Mouse (Mus musculus) heart, postnatal 4 days (tissue): ENCODE measurements at regions not wholly inside any gene's neighbourhood (a gene's known extent, or its start where the extent isn't known, plus 50 kb on each side); places are given as distances from the start of the nearest gene placed in this dataset.
"Not testable (repeated sequence)": the region's sequence is repeated elsewhere in the genome, so short reads cannot be mapped to it uniquely, and the experiment has no call there.

Experiments
- DNase-seq: peaks from one replicate; pipeline ENCODE4 v3.0.0; 2021

DNA sequence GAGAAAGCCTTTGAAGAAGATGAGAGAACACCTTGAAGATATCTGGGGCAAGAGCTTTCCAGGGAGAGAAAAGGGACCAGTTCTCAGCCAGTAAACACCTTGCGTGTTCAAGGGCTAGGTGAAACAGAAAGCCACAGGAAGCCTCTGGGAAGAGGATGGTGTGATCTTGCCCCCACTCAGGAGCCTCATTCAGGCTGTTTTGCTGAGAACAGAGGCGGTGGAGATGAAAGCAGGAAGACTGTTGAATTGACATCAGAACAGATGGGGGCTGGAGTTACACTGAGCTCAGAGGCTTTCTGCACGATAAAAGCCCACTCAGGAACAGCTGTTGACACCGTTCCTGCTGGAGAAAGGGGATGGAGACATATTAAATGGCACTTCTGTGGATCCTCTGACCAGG lies 262.5 kb downstream of the Dad1 start:
- DNase-seq = no peak

GRCm38 (mm10) chr14:53980771-53981170 lies 273.1 kb downstream of the Dad1 start:
- DNase-seq = no peak

DNA sequence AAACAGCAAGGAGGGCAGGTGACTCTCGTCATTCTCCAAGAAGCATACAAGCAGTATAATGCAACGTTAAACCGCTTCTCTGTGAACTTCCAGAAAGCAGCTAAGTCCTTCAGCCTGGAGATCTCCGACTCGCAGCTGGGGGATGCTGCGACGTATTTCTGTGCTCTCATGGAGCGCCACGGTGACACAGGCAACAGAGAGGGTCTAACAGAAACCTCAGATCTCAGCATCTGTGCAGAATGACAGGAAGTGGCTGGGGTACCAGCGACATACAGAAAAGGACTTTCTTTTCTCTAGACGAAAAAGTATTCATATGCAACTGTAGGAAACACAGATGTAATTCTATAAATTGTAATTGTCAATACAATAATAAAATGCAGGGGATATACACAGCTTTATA lies 292.5 kb downstream of the Dad1 start:
- DNase-seq = not testable (repeated sequence)

DNA sequence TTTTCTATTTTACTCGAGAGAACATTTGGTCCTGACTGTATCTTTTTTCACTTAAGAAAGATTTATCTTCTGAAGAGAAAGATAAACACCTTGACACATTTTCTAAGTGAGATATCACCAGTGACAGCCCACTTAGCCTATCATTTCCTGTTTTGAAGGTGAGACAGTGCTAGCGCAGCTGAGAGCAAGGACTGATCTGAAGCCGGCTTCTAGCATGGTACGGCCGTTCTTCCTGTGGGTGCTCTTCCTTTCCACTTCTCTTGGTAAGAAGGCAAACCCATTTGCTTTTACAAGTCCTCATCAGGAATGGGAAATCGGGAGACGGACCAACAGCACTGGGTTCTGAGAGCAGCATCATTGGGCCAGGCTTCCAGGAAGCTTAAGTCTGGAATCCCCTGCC lies 293.1 kb downstream of the Dad1 start:
- no peak for DNase-seq

- peak; percentile 82 for DNase-seq
These were observed 318.1 kb downstream of the Dad1 start for GRCm38 (mm10) chr14:53935791-53936231.

GRCm38 (mm10) chr14:53935336-53935735 lies 318.6 kb downstream of the Dad1 start:
- DNase-seq = peak; percentile 72

DNA sequence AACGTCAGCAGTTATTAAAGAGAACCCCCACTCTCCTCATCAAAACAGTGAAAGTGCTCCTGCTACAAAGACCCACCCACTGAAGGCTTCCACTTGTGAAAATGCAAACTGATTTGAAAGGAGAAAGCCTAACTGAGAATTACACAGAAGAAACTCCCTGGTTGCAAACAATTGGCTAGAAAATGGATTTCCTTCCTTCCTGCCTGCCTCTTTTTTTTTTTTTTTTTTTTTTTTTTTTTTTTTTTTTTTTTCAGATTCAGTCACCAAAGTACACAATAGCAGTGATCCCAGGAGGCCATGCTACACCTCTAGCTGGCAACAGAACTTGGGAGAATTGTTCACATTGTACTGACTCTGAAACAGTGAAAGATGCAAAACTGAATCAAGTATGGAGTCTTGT lies 343.0 kb downstream of the Dad1 start:
- no peak for DNase-seq

DNA sequence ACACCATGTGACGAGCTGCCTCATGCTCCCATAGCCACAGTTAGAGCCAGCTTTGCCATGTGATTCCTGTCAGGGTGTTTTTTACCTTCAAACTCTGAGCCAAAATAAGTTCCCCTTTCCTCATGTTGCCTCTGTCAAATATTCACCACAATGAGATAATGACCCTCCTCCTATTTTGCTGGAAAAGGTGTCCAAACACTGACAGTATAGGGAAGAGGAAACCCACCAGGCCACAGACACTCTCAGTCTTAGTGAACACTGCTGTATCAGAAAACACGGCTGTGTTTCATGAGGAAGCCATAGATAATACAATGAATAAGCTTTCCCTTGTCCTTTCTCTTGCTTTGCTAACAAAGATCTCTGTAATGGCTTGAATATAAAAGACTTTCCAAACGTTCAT lies 349.3 kb downstream of the Dad1 start:
- DNase-seq = no peak

- no peak for DNase-seq
These were observed 352.8 kb downstream of the Dad1 start for GRCm38 (mm10) chr14:53901103-53901502.

DNA sequence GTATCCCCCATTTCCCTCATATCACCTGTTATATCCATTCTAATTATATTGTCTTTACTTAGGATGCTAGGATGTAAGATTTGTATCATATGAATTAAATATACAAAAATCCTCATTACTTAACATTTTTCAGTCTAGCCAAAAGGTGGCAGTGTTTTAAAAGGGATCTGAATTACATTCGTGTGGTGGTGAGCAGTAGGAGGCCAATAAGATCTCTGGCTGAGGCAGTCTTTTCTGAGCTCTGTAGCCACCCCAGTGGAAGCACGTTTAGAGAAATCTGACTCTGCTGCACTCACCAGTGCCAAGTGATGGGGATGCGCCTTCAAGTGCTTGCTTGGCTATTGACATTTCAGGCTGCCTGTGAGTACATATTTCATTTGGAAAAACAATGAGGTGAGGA lies 372.6 kb downstream of the Dad1 start:
- peak; percentile 6 for DNase-seq

DNA sequence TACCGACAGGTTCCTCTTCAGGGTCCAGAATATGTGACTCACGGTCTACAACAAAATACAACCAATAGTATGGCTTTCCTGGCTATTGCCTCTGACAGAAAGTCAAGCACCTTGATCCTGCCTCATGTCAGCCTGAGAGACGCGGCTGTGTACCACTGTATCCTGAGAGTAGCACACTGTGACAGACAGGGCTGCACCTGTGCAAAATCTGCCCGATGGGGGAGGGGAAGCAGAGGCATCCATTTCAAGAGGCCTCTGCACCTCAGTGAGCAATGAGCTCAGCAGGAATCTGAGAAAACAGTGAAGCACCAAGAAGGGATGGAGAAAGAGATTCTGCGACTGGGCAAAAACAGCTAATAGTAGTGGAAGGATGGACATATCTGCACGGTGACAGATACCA lies 377.3 kb downstream of the Dad1 start:
- no peak for DNase-seq

GRCm38 (mm10) chr14:53875736-53876135 lies 378.2 kb downstream of the Dad1 start:
- no peak for DNase-seq

- no peak for DNase-seq
These were observed 406.9 kb downstream of the Dad1 start for GRCm38 (mm10) chr14:53847049-53847448.

GRCm38 (mm10) chr14:53845646-53846045 lies 408.3 kb downstream of the Dad1 start:
- no peak for DNase-seq

GRCm38 (mm10) chr14:53832553-53832952 lies 421.4 kb downstream of the Dad1 start:
- no peak for DNase-seq

GRCm38 (mm10) chr14:53831651-53832050 lies 422.3 kb downstream of the Dad1 start:
- DNase-seq = no peak

DNA sequence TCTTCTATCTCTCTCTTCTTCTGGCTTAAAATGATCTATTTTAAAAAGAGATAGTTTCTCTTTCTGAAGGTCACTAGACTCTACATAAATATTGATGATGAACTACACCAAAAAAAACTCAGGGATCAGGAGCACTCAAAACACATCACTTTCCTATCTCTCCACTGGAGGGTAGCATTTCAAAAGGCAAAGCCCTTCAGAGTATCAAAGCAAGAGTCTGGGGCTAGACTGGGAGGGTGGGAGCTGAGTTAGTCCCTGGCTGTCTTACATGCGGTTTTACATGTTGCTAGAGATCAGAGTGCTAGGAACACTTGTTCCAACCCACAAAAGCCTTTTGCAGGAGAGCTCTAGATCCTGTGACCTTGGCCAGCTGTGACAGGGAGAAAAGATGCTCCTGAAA lies 423.2 kb downstream of the Dad1 start:
- no peak for DNase-seq

- no peak for DNase-seq
These were observed 427.1 kb downstream of the Dad1 start for GRCm38 (mm10) chr14:53826782-53827181.

GRCm38 (mm10) chr14:53806231-53806630 lies 447.7 kb downstream of the Dad1 start:
- peak; percentile 83 for DNase-seq

GRCm38 (mm10) chr14:53803698-53804620 lies 449.9 kb downstream of the Dad1 start:
- DNase-seq = peak; percentile 71

DNA sequence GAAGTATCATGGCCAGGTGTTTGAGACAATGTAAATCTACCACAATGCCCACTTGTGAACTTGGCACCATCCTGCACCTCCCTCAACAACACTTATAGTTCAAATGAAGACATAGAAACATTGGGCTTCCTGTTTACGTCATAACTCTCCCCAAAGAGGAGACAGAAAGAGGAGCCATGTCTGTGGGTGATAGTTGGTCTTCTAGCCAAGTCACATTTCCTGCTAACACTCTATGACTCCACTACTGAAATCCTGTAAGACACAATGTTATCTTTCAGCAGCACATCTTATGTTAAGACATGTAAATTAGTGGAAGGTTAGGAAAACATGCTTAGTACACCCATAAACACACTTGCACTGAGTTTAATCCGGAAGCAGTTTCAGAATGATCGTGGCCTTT lies 451.4 kb downstream of the Dad1 start:
- no peak for DNase-seq

DNA sequence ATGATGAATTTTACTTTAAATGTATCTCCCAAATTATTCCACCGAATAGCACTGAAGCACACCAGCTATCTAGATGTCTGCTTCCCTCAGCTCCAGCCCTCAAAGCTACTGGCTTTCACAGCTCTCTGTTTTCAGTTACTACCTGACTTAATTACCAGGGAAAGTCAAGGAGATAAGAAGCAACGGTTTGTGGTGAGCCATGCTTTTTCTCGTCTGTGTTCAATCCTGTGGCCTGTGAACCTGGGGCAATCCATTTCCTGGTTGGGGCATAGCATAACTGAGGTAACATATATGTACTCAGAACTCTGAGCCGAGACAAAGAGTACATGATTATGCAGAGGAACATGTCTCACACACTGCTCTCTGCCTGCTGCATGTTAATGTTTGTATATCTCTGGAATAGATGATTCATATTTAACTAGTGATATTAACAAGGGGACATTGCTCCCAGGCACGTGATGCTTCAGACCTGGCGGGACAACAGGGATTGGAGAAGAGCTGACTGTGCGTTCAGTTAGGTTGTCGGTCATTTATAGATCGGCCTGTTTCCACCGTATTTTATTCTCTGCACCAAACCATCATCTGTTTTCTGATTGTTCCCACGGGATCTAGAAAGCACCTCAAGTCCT lies 453.3 kb downstream of the Dad1 start:
- DNase-seq = no peak

GRCm38 (mm10) chr14:53795160-53795559 lies 458.7 kb downstream of the Dad1 start:
- not testable (repeated sequence) for DNase-seq

- no peak for DNase-seq
These were observed 459.4 kb downstream of the Dad1 start for GRCm38 (mm10) chr14:53794527-53794926.
